In genomic region chr2:91932160-91932711, GRCm38 (mm10) we compare ENCODE assay signal across 8 mouse cellular contexts. TPM values are rescaled to one million over a fixed set of nuclear protein-coding genes. Genes with fewer than 3 reads are reported as not detected.
A peak's percentile ranks its signal among the peaks of the same experiment; 100 is the strongest.
DNase-seq lines count a peak whose midpoint lies in the region; ATAC-seq and TF ChIP-seq lines count a peak whose summit lies in the region.

Gene Mdk, minus strand, starts transcription at chr2:91932297.

- H3K4me1 ChIP-seq in heart, embryonic 10.5 days = peaks cover 89% of the 10 kb centered on the region
- H3K4me1 ChIP-seq in limb, embryonic 14.5 days (ENCODE audit: control insufficient read depth, insufficient read depth, low read length) = peaks cover 22% of the 10 kb centered on the region

- H3K27me3 ChIP-seq in heart, embryonic 10.5 days (ENCODE audit: insufficient read depth, poor library complexity, severe bottlenecking) = 0 out of 2 replicates have a peak, but pooled peaks cover under 1% of the 10 kb centered on the region
- no peaks in the 10 kb centered on the region for H3K27me3 ChIP-seq in limb, embryonic 14.5 days (ENCODE audit: control insufficient read depth, insufficient read depth, low read length)

- H3K9me3 ChIP-seq in heart, embryonic 10.5 days = no peaks in the 10 kb centered on the region
- H3K9me3 ChIP-seq in limb, embryonic 14.5 days (ENCODE audit: control insufficient read depth, low read length) = no peaks in the 10 kb centered on the region

- H3K9ac ChIP-seq in limb, embryonic 14.5 days (ENCODE audit: low read depth, low read length, severe bottlenecking) = peak within 1 kb of the TSS; percentile 99

- peak within 1 kb of the TSS; percentile 92 for H3K27ac ChIP-seq in heart, embryonic 10.5 days
- H3K27ac ChIP-seq in limb, embryonic 14.5 days (replicated peaks; ENCODE audit: low read depth, low read length) = peak within 1 kb of the TSS; percentile 99

- peak; percentile 1; the same call in 1 of the 2 replicates for ATAC-seq in limb, embryonic 14.5 days (ENCODE audit: low FRiP score, low read depth)

- DNase-seq in heart, embryonic 10.5 days (ENCODE audit: low spot score) = peak; percentile 94
- DNase-seq in heart, adult 11 months = no peak
- peak; percentile 69 for DNase-seq in CD4-positive helper T cell, adult 2 months (ENCODE audit: low read depth, low spot score)
- peak; percentile 57 for DNase-seq in cerebellum, adult 9-11 months
- DNase-seq in heart, postnatal 4 days = no peak
- peak; percentile 29 for DNase-seq in limb, embryonic 14.5 days (ENCODE audit: low spot score)
- DNase-seq in retina, postnatal 1 day = peak; percentile 75
- no peak for DNase-seq in adrenal gland, postnatal 36 days

- peak within 1 kb of the TSS; percentile 81 for H3K4me2 ChIP-seq in limb, embryonic 14.5 days (replicated peaks; ENCODE audit: low read depth, low read length, severe bottlenecking)

- TF ChIP-seq POLR2A in limb, embryonic 14.5 days (IDR thresholded peaks at IDR 0.05; ENCODE audit: borderline replicate concordance, extremely low read depth, insufficient read depth, insufficient read length) = no peak

- H3K36me3 ChIP-seq in heart, embryonic 10.5 days = peaks cover 47% of the 10 kb centered on the region
- peaks cover 36% of the 10 kb centered on the region for H3K36me3 ChIP-seq in limb, embryonic 14.5 days (ENCODE audit: control insufficient read depth, insufficient read depth, low read length)

- peak within 1 kb of the TSS; percentile 78 for H3K4me3 ChIP-seq in heart, embryonic 10.5 days
- peak within 1 kb of the TSS; percentile 73 for H3K4me3 ChIP-seq in limb, embryonic 14.5 days (replicated peaks; ENCODE audit: low read length)

- 2% methylated on average over 16 of the region's 16 CpGs for WGBS in heart, embryonic 10.5 days
- 3% methylated on average over 14 of the region's 16 CpGs for WGBS in limb, embryonic 14.5 days

RNA-seq across cellular contexts. Expression of gene Mdk, which starts in this region (rescaled TPM):
- polyA plus RNA-seq in heart, embryonic 10.5 days (2016; fragmentation: Nextera tagmentation; extraction: Ambion mirVana) = 1,001 and 1,694 TPM in 2 replicates
- 100 to 1,000 TPM; 102 to 110 TPM for total RNA-seq in heart, postnatal 4 days (2021)
- 1,140 and 1,381 TPM in 2 replicates for polyA plus RNA-seq in limb, embryonic 14.5 days (2012; rRNA removed)
- 1,171 and 1,392 TPM in 2 replicates for polyA plus RNA-seq in limb, embryonic 14.5 days (2014; fragmentation: Nextera tagmentation; extraction: Ambion mirVana)
- 10 to 100 TPM in 1 of 2 experiments, 1 to 10 TPM in 1; 6.7 to 11.6 TPM for total RNA-seq in adrenal gland, postnatal 36 days (2021)

Comparison
In these comparisons a context has a peak if more than half of its experiments do, and no peak if none do; other contexts are left out.
1. RNA of gene Mdk (total RNA-seq): 102 to 110 TPM in heart, postnatal 4 days; 6.7 to 11.6 TPM in adrenal gland, postnatal 36 days; every median in the first group is over 4 times any median in the second.
2. DNase-seq: peak in heart, embryonic 10.5 days (single experiment), CD4-positive helper T cell, adult 2 months (single experiment), cerebellum, adult 9-11 months (single experiment), limb, embryonic 14.5 days (single experiment) and retina, postnatal 1 day (single experiment); none in heart, adult 11 months (single experiment), heart, postnatal 4 days (single experiment) and adrenal gland, postnatal 36 days (0 of 2).